Mouse (Mus musculus) intestine, embryonic 16.5 days (tissue): ENCODE measurements around the gene Tas2r143. TPM values are rescaled to one million over a fixed set of nuclear protein-coding genes. Genes with fewer than 3 reads are reported as not detected.

Experiments used
- ATAC-seq: fragments of 200-750 bp; cut with Nextera tagmentation; 2 replicates; pipeline ENCODE4 v1.8.0; 2017; ENCODE audit warnings: moderate TSS enrichment, moderate library complexity
- H3K27ac ChIP-seq: fragments of 300-500 bp; sonication (generic); 2 replicates; pipeline ENCODE4 v1.5.1; 2014; ENCODE audit warnings: mild to moderate bottlenecking, low read length
- H3K27me3 ChIP-seq: fragments of 300-500 bp; sonication (generic); replicated peaks from 2 replicates; pipeline ENCODE4 v1.6.1; 2014; ENCODE audit warnings: low read length, control low read depth, mixed read lengths; ENCODE audit not compliant: control insufficient read depth, insufficient read depth
- H3K36me3 ChIP-seq: fragments of 300-500 bp; sonication (generic); 2 replicates; pipeline ENCODE4 v1.6.1; 2014; ENCODE audit warnings: low read length, control low read depth; ENCODE audit not compliant: control insufficient read depth, insufficient read depth
- H3K4me1 ChIP-seq: fragments of 300-500 bp; sonication (generic); 2 replicates; pipeline ENCODE4 v1.6.1; 2014; ENCODE audit warnings: low read length, control low read depth, mixed read lengths; ENCODE audit not compliant: control insufficient read depth, insufficient read depth
- H3K4me2 ChIP-seq: fragments of 300-500 bp; sonication (generic); 2 replicates; pipeline ENCODE4 v1.6.1; 2014; ENCODE audit warnings: low read depth, low read length, control low read depth
- H3K4me3 ChIP-seq: fragments of 300-500 bp; sonication (generic); 2 replicates; pipeline ENCODE4 v1.5.1; 2014; ENCODE audit warnings: mild to moderate bottlenecking, low read length
- H3K9ac ChIP-seq: fragments of 300-500 bp; sonication (generic); 2 replicates; pipeline ENCODE4 v1.6.1; 2014; ENCODE audit warnings: low read depth, low read length
- H3K9me3 ChIP-seq: fragments of 300-500 bp; sonication (generic); 2 replicates; pipeline ENCODE4 v1.6.1; 2016; ENCODE audit warnings: low read length, control low read depth; ENCODE audit not compliant: control insufficient read depth
- WGBS: fragments of 180-500 bp; shearing (Covaris S2); extraction: QIAGEN DNeasy Blood & Tissue Kit; methylation state at CpG from one replicate; pipeline ENCODE4 v1.1.7; 2014; 5-methylcytosine and 5-hydroxymethylcytosine counted together
- polyA plus RNA-seq: library from polyadenylated mRNA; unstranded; fragments of >200 nt; fragmentation: Nextera tagmentation; extraction: Ambion mirVana; gene quantifications from 2 replicates; pipeline ENCODE4 v1.2.1, GENCODE M21; 2015

Gene Tas2r143
- polyA plus RNA-seq: not detected in 2 replicates

DNA sequence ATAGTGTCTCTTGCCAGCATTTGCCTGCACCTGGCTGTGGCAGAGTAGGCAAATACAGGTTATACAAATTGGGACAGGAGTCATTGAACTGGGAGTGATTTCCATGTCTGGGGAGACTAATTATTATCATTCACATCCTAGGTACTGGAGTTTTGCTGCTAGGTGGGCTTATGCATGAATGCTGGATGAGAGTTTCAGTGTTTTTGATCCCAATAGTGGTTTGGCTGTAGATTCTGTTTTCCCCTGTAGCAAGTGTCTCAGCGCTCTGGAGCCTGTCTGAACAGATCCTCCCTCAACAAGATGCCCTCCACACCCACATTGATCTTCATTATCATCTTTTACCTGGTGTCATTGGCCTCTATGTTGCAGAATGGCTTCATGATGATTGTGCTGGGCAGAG, at the start of gene Tas2r143:
Tas2r143 (plus strand) TSS at position 301 of the 400 bp plus-strand sequence.
- Histone ChIP-seq H3K36me3 (no peaks in the 10 kb centered on the region), H3K9ac (no peak within 1 kb of the TSS), H3K4me3 (no peak within 1 kb of the TSS), H3K27me3 (no peaks in the 10 kb centered on the region), H3K27ac (no peak within 1 kb of the TSS), H3K4me1 (no peaks in the 10 kb centered on the region; the same call in 1 of the 2 replicates), H3K9me3 (no peaks in the 10 kb centered on the region), H3K4me2 (no peak within 1 kb of the TSS)
- ATAC-seq: no peak
- 77% methylated on average over 1 of the region's 1 CpGs for WGBS

DNA sequence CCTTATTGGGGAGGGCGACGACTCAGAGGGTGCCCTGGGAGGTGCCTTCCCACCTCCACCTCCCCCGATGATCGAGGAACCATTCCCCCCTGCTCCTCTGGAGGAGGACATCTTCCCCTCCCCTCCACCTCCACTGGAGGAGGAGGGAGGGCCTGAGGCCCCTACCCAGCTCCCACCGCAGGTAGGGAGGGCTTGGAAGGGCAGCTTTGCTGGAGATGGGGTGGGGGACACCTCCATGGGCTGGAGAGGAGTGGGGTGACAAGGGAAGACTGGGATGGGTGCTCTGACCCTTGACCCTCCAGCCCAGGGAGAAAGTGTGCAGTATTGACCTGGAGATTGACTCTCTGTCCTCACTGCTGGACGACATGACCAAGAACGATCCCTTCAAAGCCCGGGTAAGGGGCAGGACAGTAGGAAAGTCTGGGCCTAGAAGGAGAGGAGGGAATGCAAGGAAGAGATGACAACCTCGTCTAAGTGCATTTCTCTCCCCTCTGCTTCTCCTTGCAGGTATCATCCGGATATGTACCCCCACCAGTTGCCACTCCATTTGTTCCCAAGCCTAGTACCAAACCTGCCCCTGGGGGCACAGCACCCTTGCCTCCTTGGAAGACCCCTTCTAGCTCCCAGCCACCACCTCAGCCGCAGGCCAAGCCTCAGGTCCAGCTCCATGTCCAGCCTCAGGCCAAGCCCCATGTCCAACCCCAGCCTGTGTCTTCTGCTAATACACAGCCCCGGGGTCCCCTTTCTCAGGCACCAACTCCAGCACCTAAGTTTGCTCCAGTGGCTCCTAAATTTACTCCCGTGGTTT, 48.9 kb upstream of the Tas2r143 start:
- no peaks in the 10 kb centered on the region for H3K9me3 ChIP-seq
- no peak for ATAC-seq
- H3K27ac ChIP-seq: 0 out of 2 replicates have a peak overlapping the region, but pooled peaks have one; percentile 31
- no peaks in the 10 kb centered on the region for H3K27me3 ChIP-seq
- peak overlapping the region; percentile 93 for H3K4me2 ChIP-seq
- H3K36me3 ChIP-seq: peaks cover 6% of the 10 kb centered on the region
- H3K9ac ChIP-seq: peak overlapping the region; percentile 91
- H3K4me1 ChIP-seq: peaks cover 36% of the 10 kb centered on the region
- peak overlapping the region; percentile 76 for H3K4me3 ChIP-seq
- 41% methylated on average over 13 of the region's 13 CpGs for WGBS

DNA sequence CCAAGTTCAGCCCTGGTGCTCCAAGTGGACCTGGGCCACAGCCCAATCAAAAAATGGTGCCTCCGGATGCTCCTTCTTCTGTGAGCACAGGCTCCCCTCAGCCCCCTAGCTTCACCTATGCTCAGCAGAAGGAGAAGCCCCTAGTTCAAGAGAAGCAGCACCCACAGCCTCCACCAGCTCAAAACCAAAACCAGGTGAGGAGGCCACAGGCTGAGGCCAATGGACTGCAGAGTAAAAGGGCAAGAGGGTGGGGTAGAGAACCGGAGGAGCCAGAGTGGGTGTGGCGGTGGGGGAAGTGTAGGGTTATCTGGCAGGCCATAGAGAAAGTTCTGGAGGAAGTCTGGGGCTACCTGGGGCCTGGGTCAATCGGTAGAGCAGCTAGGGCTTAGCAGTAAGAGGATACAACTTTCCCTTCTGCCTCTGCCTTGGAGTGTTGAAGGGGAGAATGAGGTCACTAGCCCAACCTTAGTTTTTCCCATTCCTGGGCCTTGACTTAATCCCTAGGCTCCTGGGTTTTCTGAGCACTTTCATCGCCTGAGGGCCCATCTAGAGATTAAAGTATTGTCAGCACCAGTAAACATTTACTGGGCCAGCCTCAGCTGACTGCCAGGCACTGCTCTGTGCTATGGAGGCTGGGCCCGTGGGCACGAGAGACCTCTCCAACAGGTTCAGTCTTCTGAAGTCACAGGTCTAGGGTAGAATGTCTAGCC, 48.1 kb upstream of the Tas2r143 start:
- H3K9ac ChIP-seq: peak overlapping the region; percentile 91
- ATAC-seq: no peak
- H3K27me3 ChIP-seq: no peaks in the 10 kb centered on the region
- no peak overlapping the region for H3K27ac ChIP-seq
- peak overlapping the region; percentile 93 for H3K4me2 ChIP-seq
- 65% methylated on average over 7 of the region's 7 CpGs for WGBS
- H3K36me3 ChIP-seq: peaks cover 6% of the 10 kb centered on the region
- H3K4me3 ChIP-seq: peak overlapping the region; percentile 76
- peaks cover 40% of the 10 kb centered on the region for H3K4me1 ChIP-seq
- no peaks in the 10 kb centered on the region for H3K9me3 ChIP-seq

DNA sequence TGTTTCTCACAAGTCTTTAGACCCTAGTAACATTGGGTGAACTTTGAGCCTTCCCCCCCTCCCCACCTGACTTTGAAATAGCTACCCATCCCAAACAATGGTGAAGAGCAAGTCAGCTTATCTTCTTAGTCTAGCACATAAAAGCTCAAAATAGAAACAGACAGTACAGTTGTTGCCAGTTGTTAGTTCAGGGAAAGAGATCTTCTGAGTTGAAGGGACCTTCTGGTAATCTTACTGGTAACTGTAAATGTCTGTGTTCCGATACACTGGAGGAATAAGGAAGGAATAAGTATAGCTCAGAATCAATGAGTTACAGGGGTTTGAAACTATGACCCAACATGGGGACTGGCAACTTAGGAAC, 47.6 kb upstream of the Tas2r143 start:
- ATAC-seq: no peak
- peaks cover 43% of the 10 kb centered on the region for H3K4me1 ChIP-seq
- WGBS: 90% methylated on average over 1 of the region's 1 CpGs

DNA sequence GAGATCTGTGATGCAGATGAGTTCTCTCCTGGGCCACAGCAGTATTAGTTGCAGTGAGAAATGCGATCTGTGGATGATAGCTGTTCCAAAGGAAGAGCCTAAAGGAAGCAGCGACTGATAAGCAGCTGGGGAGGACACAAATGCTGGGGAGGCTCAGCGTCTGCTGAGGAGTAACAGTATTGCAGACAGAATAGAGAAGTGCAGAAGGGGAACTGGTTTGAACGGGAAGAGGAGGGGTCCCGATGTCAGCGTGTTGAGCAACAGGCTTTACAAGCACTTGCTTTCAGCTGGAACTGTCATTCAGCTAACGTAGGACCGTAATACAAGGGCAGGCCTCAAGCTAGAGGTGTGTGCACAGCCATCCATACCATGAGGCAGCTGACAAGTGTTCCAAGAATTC, 46.9 kb upstream of the Tas2r143 start:
- H3K4me2 ChIP-seq: 0 out of 2 replicates have a peak overlapping the region, but pooled peaks have one; percentile 6
- 73% methylated on average over 8 of the region's 8 CpGs for WGBS
- H3K9me3 ChIP-seq: no peaks in the 10 kb centered on the region
- no peak overlapping the region for H3K27ac ChIP-seq
- no peaks in the 10 kb centered on the region for H3K27me3 ChIP-seq
- no peak for ATAC-seq
- H3K4me1 ChIP-seq: peaks cover 43% of the 10 kb centered on the region
- H3K9ac ChIP-seq: no peak overlapping the region
- peaks cover 10% of the 10 kb centered on the region for H3K36me3 ChIP-seq
- H3K4me3 ChIP-seq: no peak overlapping the region

More for the DNA sequence above, 47.6 kb upstream of the Tas2r143 start:
- Histone ChIP-seq H3K4me3 (no peak overlapping the region), H3K9ac (no peak overlapping the region), H3K27me3 (no peaks in the 10 kb centered on the region), H3K36me3 (peaks cover 6% of the 10 kb centered on the region), H3K27ac (no peak overlapping the region), H3K9me3 (no peaks in the 10 kb centered on the region), H3K4me2 (peak overlapping the region; percentile 93)

DNA sequence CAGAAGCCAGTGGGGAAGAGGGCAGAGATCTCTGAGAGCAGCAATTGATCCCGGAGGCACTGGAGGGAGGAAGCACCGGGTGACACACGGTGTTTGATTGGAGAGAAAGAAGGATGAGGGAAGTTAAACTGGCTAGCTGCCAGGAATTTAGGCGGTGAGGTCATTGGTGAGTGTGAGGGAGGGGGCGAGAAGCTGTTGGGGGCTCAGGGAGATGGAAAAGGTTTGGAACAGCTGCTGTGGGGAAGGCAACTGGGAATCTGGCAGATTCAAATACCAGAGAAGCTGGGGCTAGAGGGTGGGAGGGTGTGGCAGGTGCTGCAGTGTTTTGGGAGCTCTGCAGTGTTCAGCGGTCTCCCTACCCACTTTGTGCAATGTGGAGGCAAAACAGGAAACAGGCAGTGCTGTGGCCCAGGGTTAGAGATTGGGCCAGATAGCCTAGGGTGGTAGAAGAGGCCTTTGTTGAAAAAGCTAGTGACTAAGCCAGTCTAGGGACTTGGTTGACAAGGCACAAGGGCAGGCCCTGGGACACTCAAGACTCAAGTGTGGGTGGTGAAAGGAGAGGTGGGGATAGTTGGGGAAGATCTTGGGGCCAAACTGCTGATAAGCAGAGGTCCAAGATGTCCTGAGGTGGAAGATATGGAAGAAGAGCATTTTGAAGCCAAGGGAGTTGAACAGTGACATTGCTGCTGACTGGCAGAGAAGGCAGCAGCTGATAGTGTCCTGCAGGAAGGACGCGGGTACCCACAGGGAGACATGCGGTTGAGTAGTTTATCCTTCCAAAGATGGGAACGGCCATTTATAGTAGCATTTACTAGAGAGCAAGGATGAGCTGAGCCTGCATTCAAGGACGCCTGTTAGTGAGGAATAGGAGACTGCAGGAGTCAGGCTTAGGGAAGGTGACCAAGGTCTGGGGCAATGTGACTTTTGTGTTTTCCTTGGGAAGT, 45.7 kb upstream of the Tas2r143 start:
- no peak overlapping the region for H3K27ac ChIP-seq
- no peak for ATAC-seq
- no peak overlapping the region for H3K9ac ChIP-seq
- 0 out of 2 replicates have a peak overlapping the region, but pooled peaks have one; percentile 2 for H3K4me2 ChIP-seq
- no peak overlapping the region for H3K4me3 ChIP-seq
- no peaks in the 10 kb centered on the region for H3K9me3 ChIP-seq
- H3K27me3 ChIP-seq: no peaks in the 10 kb centered on the region
- 55% methylated on average over 11 of the region's 11 CpGs for WGBS
- H3K4me1 ChIP-seq: peaks cover 39% of the 10 kb centered on the region
- H3K36me3 ChIP-seq: peaks cover 10% of the 10 kb centered on the region

DNA sequence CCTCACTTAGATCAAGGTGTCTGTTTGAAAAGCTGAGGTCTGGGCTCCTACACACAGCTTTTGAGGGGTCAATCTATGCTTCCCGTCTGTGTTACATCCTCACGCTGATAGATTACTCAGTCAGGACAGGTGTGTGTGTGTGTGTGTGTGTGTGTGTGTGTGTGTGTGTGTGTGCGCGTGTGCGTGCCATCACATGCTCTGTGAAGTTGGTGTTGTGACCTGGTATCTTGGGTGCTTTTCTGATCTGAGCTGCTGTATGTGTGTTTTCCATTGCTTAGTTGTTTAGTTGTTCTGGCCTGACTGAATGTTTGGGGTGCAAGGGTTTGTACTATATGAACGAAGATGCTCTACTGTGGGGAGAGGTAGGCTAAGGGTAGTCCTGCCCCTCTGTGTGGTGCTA, 44.7 kb upstream of the Tas2r143 start:
- Histone ChIP-seq H3K9me3 (no peaks in the 10 kb centered on the region), H3K9ac (no peak overlapping the region), H3K4me1 (peaks cover 39% of the 10 kb centered on the region), H3K4me3 (no peak overlapping the region), H3K4me2 (no peak overlapping the region), H3K36me3 (peaks cover 10% of the 10 kb centered on the region), H3K27me3 (no peaks in the 10 kb centered on the region), H3K27ac (no peak overlapping the region)
- WGBS: 93% methylated on average over 6 of the region's 6 CpGs
- ATAC-seq: no peak

DNA sequence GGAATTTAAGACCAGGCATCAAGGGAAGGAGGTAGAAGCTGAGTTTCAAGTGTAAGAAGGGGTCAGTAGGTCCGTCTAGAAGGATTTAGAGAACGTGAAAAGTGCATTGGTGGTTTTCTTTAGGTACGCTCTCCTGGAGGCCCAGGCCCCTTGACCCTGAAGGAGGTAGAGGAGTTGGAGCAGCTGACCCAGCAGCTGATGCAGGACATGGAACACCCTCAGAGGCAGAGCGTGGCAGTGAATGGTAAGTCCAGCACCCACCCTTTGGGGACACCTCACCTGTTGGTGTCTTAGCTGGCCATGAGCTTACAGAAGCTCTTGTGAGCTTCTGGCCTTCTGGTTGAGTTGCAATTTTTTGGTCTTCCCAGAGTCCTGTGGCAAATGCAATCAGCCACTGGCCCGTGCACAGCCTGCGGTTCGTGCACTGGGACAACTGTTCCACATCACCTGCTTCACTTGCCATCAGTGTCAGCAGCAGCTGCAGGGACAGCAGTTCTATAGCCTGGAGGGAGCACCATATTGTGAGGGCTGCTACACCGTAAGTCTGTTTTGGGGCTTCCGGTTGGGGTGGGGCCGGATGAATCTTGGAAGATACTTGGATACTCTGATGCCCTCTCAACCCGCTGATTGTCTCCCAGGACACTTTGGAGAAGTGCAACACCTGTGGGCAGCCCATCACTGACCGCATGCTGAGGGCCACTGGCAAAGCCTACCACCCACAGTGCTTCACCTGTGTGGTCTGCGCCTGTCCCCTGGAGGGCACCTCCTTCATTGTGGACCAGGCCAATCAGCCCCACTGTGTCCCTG, 44.0 kb upstream of the Tas2r143 start:
- Histone ChIP-seq H3K4me2 (no peak overlapping the region), H3K4me1 (peaks cover 36% of the 10 kb centered on the region), H3K27ac (no peak overlapping the region), H3K9ac (no peak overlapping the region), H3K36me3 (peaks cover 10% of the 10 kb centered on the region), H3K27me3 (no peaks in the 10 kb centered on the region), H3K4me3 (no peak overlapping the region), H3K9me3 (no peaks in the 10 kb centered on the region)
- ATAC-seq: no peak
- WGBS: 93% methylated on average over 13 of the region's 13 CpGs
